Mouse (Mus musculus) stomach, embryonic 16.5 days (tissue): ENCODE results near the gene Rab27a. TPM values are rescaled to one million over a fixed set of nuclear protein-coding genes. Genes with fewer than 3 reads are reported as not detected.

Source experiments
- ATAC-seq: fragments of 200-750 bp; cut with Nextera tagmentation; 2 replicates; pipeline ENCODE4 v1.8.0; 2017; ENCODE audit warnings: moderate number of reproducible peaks, moderate TSS enrichment; ENCODE audit not compliant: insufficient read depth, low FRiP score
- H3K27ac ChIP-seq: fragments of 300-500 bp; sonication (generic); 2 replicates; pipeline ENCODE4 v1.5.1; 2014; ENCODE audit warnings: low read length
- H3K27me3 ChIP-seq: fragments of 300-500 bp; sonication (generic); 2 replicates; pipeline ENCODE4 v1.6.1; 2014; ENCODE audit warnings: low read length, control low read depth, mixed read lengths; ENCODE audit not compliant: control insufficient read depth, insufficient read depth
- H3K36me3 ChIP-seq: fragments of 300-500 bp; sonication (generic); 2 replicates; pipeline ENCODE4 v1.6.1; 2014; ENCODE audit warnings: low read length; ENCODE audit not compliant: control insufficient read depth, insufficient read depth
- H3K4me1 ChIP-seq: fragments of 300-500 bp; sonication (generic); 2 replicates; pipeline ENCODE4 v1.6.1; 2014; ENCODE audit warnings: low read length, control low read depth, mixed read lengths; ENCODE audit not compliant: control insufficient read depth, insufficient read depth
- H3K4me2 ChIP-seq: fragments of 300-500 bp; sonication (generic); 2 replicates; pipeline ENCODE4 v1.6.1; 2014; ENCODE audit warnings: low read depth, low read length, mixed read lengths
- H3K4me3 ChIP-seq: fragments of 300-500 bp; sonication (generic); replicated peaks from 2 replicates; pipeline ENCODE4 v1.5.1; 2014; ENCODE audit warnings: mild to moderate bottlenecking, low read length
- H3K9ac ChIP-seq: fragments of 300-500 bp; sonication (generic); 2 replicates; pipeline ENCODE4 v1.6.1; 2014; ENCODE audit warnings: low read length
- H3K9me3 ChIP-seq: fragments of 300-500 bp; sonication (generic); replicated peaks from 2 replicates; pipeline ENCODE4 v1.6.1; 2016; ENCODE audit warnings: low read length, control low read depth; ENCODE audit not compliant: control insufficient read depth
- WGBS: fragments of 180-500 bp; shearing (Covaris S2); extraction: QIAGEN DNeasy Blood & Tissue Kit; methylation state at CpG from one replicate; pipeline ENCODE4 v1.1.7; 2014; 5-methylcytosine and 5-hydroxymethylcytosine counted together
- polyA plus RNA-seq: library from polyadenylated mRNA; unstranded; fragments of >200 nt; fragmentation: Nextera tagmentation; extraction: Ambion mirVana; gene quantifications from 2 replicates; pipeline ENCODE4 v1.2.1, GENCODE M21; 2015

Gene Rab27a
- polyA plus RNA-seq, 1 experiment from 2014 or later, result 23.3 TPM

DNA sequence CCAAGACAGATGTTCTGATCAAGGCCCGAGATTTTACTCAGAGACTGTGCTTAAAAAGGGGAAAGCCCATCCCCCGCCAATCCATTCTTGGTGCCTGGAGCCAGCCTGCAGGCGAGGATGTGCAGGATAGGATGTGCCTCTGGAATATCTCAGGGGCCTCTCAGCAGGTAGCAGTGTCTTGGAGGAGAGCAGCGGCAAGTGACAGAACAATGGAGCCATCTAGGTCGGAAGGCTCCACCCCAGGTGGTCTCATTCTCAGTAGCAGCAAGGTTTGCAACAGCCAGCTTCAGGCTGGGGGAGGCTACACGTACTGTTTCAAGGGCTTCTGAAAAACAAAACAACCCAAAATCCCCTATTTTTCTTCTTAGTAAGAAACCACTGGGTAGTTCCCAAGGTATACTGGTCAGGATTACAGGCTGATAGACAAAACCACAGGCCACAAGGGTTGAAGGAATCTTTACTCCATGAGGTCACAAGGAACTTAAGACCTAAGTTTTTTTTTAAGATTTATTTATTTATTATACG is 35.2 kb downstream of the Rab27a start:
- Histone ChIP-seq H3K27me3 (no peaks in the 10 kb centered on the region), H3K27ac (no peak overlapping the region), H3K9me3 (no peaks in the 10 kb centered on the region), H3K4me3 (no peak overlapping the region), H3K36me3 (no peaks in the 10 kb centered on the region), H3K4me1 (no peaks in the 10 kb centered on the region), H3K9ac (no peak overlapping the region), H3K4me2 (no peak overlapping the region)
- WGBS, result 59% methylated on average over 7 of the region's 7 CpGs
- ATAC-seq, result no peak

DNA sequence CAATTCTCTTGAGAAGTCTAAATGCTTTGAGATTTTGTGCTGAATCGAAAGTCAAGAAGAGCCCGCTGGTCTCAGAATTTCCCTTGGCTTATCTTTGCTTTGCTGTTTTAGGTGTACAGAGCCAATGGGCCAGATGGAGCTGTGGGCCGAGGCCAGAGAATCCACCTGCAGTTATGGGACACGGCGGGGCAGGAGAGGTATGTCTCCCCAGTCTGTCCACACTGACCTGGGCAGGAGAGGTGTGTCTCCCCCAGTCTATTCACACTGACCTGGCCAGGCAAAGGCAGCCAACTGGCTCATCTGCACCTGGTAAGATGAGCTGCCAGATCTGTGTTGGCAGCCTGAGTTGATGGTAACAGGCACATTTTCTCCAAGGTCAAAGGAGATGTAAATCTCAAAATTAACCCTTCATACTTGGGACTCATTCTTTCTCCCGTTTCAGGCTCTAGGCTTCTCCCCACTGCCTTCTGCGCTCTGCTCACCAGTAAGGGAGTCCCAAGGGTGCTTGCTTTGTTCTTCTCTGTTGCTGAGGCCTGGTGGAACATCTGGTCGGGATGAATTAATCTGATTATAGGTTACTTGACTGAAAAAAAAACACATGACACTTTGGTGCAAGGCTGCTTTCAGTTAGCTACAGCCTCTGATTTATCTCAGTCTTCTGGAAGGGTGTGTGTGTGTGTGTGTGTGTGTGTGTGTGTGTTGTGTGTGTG is 37.8 kb downstream of the Rab27a start:
- no peaks in the 10 kb centered on the region for H3K36me3 ChIP-seq
- no peak for ATAC-seq
- no peak overlapping the region for H3K4me3 ChIP-seq
- H3K4me1 ChIP-seq, result 0 out of 2 replicates have a peak, but pooled peaks cover 4% of the 10 kb centered on the region
- no peak overlapping the region for H3K4me2 ChIP-seq
- H3K27me3 ChIP-seq, result no peaks in the 10 kb centered on the region
- no peak overlapping the region for H3K9ac ChIP-seq
- H3K9me3 ChIP-seq, result no peaks in the 10 kb centered on the region
- no peak overlapping the region for H3K27ac ChIP-seq
- 80% methylated on average over 8 of the region's 8 CpGs for WGBS

DNA sequence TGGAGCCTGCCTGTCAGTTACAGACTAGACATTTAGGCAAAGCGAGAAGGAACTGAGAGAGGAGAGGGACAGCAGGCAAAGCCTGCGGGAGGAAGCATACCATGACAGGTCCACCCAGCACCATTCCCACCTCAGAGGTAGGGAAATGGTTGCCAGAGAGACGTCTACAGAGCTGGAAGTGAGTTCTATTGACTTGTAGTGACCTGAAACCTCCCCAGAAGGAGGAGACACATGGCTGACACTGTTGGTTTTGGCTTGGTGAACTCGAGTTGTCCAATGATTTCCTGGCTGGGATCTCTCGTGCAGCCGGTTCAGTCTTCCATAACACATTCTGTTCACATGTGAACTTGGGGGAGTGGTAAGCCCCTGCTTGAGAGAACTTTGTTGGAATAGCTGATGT is 39.3 kb downstream of the Rab27a start:
- peaks cover 7% of the 10 kb centered on the region; the same call in 1 of the 2 replicates for H3K4me1 ChIP-seq
- ATAC-seq, result no peak
- 73% methylated on average over 6 of the region's 6 CpGs for WGBS
- H3K9me3 ChIP-seq, result no peaks in the 10 kb centered on the region
- no peak overlapping the region for H3K9ac ChIP-seq
- no peak overlapping the region for H3K4me3 ChIP-seq
- no peak overlapping the region for H3K4me2 ChIP-seq
- H3K27ac ChIP-seq, result peak overlapping the region; percentile 6; the same call in 1 of the 2 replicates
- H3K36me3 ChIP-seq, result no peaks in the 10 kb centered on the region
- H3K27me3 ChIP-seq, result no peaks in the 10 kb centered on the region

DNA sequence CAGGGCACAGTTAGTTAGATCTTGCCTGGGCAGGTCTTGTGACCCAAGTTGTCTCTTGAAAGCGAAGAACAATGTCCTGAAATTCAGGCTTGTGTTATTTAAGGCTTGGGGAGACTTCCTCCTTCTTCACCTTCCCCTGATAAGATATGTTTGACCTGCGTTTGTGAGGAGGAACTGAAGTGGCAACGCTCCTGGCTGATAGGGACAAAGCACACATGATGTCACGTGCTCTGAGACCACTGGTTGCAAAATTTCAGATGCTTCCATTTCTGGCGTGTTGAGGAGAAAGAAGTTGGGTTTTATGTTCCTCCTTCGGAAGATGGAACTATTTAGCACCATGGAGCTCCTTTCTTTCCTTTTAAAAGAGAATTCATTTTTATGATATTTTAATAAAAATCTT is 41.2 kb downstream of the Rab27a start:
- H3K9ac ChIP-seq, result no peak overlapping the region
- WGBS, result 56% methylated on average over 6 of the region's 6 CpGs
- ATAC-seq, result no peak

DNA sequence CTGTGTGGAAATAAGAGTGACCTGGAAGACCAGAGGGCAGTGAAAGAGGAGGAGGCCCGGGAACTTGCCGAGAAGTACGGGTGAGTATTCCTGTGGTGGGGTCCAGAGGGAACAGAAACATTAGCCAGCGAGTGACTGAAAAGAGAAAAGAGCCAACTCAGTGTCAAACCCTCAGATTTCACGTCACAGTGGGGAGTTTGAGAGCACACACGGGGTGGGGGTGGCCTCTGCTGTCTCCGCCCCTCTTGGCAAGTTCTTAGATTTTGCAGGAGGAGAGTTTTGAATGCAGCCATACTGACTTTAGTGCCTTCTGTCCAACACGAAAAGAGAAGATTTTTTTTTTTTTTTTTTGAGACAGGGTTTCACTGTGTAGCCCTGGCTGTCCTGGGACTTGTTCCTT is 42.5 kb downstream of the Rab27a start:
- H3K4me3 ChIP-seq, result no peak overlapping the region
- no peaks in the 10 kb centered on the region for H3K36me3 ChIP-seq
- peaks cover 7% of the 10 kb centered on the region; the same call in 1 of the 2 replicates for H3K4me1 ChIP-seq
- no peak overlapping the region for H3K4me2 ChIP-seq
- H3K9me3 ChIP-seq, result no peaks in the 10 kb centered on the region
- no peak overlapping the region for H3K9ac ChIP-seq
- no peak for ATAC-seq
- H3K27ac ChIP-seq, result 0 out of 2 replicates have a peak overlapping the region, but pooled peaks have one; percentile 29
- 50% methylated on average over 8 of the region's 8 CpGs for WGBS
- H3K27me3 ChIP-seq, result no peaks in the 10 kb centered on the region

More for the DNA sequence above, 41.2 kb downstream of the Rab27a start:
- H3K27me3 ChIP-seq, result no peaks in the 10 kb centered on the region
- H3K4me3 ChIP-seq, result no peak overlapping the region
- peak overlapping the region; percentile 75 for H3K27ac ChIP-seq
- no peaks in the 10 kb centered on the region for H3K9me3 ChIP-seq
- peaks cover 7% of the 10 kb centered on the region; the same call in 1 of the 2 replicates for H3K4me1 ChIP-seq
- no peak overlapping the region for H3K4me2 ChIP-seq
- no peaks in the 10 kb centered on the region for H3K36me3 ChIP-seq

DNA sequence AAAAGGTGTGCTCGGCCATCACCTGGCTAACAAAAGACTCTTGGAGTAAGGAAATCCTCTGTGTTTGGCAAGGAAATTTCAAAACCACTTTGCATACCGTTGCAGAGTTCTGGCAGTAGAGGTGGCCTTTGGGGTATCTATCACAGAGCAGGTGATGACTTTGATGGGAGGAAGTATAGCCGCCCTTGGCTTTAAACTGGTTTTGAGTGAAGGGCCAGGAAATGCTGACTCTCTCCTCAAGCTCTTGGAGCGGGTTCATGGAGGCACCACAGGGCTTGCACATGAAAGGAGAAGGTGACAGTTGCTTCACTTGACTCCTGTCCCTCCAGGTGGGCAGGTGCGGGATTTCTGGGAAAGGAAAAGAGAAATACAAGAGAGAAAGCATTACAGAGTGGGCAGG is 42.9 kb downstream of the Rab27a start:
- H3K4me2 ChIP-seq, result no peak overlapping the region
- 76% methylated on average over 5 of the region's 5 CpGs for WGBS
- no peak overlapping the region for H3K27ac ChIP-seq
- H3K9ac ChIP-seq, result no peak overlapping the region
- no peak for ATAC-seq
- no peaks in the 10 kb centered on the region for H3K9me3 ChIP-seq
- no peaks in the 10 kb centered on the region for H3K27me3 ChIP-seq
- no peaks in the 10 kb centered on the region for H3K36me3 ChIP-seq
- H3K4me1 ChIP-seq, result peaks cover 7% of the 10 kb centered on the region; the same call in 1 of the 2 replicates
- no peak overlapping the region for H3K4me3 ChIP-seq

DNA sequence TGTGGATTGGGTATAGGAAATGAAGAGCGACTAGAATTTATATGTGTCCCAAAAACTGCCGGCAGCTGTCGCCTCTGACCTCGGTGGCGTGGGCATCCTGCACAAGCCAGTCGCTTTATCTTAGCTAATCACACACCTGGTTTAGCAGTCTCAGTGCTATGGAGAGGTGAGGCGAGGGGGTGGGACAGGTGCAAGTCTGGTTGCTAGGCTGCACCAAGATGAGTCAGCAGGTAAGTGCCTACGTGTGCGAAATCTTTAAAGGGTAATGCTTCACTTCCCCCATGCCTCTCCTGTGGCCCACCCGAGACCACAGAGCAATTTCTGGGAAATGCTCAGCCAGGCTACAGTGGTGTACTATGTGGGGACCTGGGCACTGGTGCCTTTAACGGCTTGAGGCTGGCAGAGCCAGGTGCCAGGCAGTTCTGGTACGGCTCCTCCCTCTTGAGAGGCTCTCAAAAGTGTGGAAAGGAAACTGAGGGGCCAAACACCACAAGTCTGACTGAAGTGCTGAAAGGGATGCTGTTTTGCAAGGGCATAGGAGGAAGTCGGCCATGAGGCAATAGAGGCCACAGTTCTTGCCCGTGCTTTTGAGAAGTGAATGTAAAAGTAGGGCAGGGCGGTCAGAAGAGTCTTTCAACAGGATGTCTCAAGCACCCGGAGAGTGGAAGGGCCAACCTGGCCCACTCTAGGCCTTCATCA is 44.7 kb downstream of the Rab27a start:
- H3K9ac ChIP-seq, result peak overlapping the region; percentile 36; the same call in 1 of the 2 replicates
- H3K9me3 ChIP-seq, result no peaks in the 10 kb centered on the region
- 57% methylated on average over 16 of the region's 16 CpGs for WGBS
- H3K36me3 ChIP-seq, result no peaks in the 10 kb centered on the region
- H3K4me1 ChIP-seq, result peaks cover 7% of the 10 kb centered on the region; the same call in 1 of the 2 replicates
- peak overlapping the region; percentile 76 for H3K27ac ChIP-seq
- H3K27me3 ChIP-seq, result no peaks in the 10 kb centered on the region
- peak; percentile 77; the same call in 1 of the 2 replicates for ATAC-seq
- H3K4me3 ChIP-seq, result no peak overlapping the region
- H3K4me2 ChIP-seq, result 0 out of 2 replicates have a peak overlapping the region, but pooled peaks have one; percentile 6

DNA sequence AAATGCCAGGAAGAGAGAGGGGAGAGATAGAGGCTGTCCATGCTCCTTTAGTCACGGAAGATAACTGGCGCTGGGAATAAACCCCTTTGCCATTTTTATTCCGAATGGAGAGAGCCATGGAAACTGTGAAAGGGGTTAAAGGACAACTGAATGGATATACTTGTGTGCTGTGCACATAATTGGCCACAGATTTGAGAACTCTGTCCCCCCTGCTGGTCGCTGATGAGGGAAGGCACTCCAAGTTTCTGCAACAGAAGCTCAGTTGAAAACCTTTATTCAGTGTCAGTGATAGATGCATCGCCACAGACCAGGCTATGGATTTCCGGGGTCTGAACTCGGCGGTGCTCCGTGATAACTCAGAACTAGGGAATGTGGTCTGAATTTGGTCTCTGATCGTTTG is 45.5 kb downstream of the Rab27a start:
- Histone ChIP-seq H3K4me1 (peaks cover 7% of the 10 kb centered on the region; the same call in 1 of the 2 replicates), H3K9ac (no peak overlapping the region), H3K9me3 (no peaks in the 10 kb centered on the region), H3K36me3 (no peaks in the 10 kb centered on the region), H3K27ac (peak overlapping the region; percentile 76), H3K4me3 (no peak overlapping the region), H3K4me2 (no peak overlapping the region), H3K27me3 (no peaks in the 10 kb centered on the region)
- no peak for ATAC-seq
- 82% methylated on average over 10 of the region's 10 CpGs for WGBS

DNA sequence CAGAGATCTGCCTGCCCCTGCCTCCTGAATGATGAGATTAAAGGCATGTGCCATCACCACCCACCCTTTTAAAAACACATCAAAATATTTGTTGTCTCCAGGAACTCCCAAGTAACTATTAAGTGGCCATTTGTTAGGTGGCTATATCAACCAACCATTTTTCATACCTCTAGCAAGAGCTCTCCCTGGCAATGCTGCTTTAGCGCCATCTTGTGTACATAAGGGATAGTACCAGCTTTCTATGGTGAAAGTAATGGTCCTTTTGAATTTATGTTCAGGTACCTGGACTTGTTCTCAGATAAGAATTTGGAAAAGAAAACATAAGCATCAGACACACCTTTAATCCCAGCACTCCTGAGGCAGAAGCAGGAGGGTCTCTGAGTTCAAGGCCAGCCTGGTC is 47.1 kb downstream of the Rab27a start:
- ATAC-seq, result no peak
- Histone ChIP-seq H3K4me1 (peaks cover 3% of the 10 kb centered on the region; the same call in 1 of the 2 replicates), H3K4me3 (no peak overlapping the region), H3K36me3 (no peaks in the 10 kb centered on the region), H3K9me3 (no peaks in the 10 kb centered on the region), H3K27me3 (no peaks in the 10 kb centered on the region), H3K27ac (no peak overlapping the region), H3K4me2 (no peak overlapping the region), H3K9ac (no peak overlapping the region)
- 0% methylated on average over 1 of the region's 1 CpGs for WGBS
